22 mouse cellular contexts compared by ENCODE assay signal in genomic region chr12:78739633-78740032, GRCm38 (mm10). TPM values are rescaled to one million over a fixed set of nuclear protein-coding genes. Genes with fewer than 3 reads are reported as not detected.
"Had no signal": no experiment of that assay in that cellular context is flagged by ENCODE, and none has a peak within 500 bp of the region (broad histone marks: within the 10 kb centered on the region; RNA-seq: fewer than 3 reads in every experiment).

No protein-coding gene starts in this region.

- H3K4me2 ChIP-seq: liver, embryonic 11.5 days; liver, embryonic 13.5 days; liver, embryonic 15.5 days; lung, embryonic 15.5 days; midbrain, embryonic 11.5 days; midbrain, embryonic 13.5 days; midbrain, embryonic 15.5 days; neural tube, embryonic 12.5 days had no signal

- H3K9me3 ChIP-seq: liver, embryonic 13.5 days; liver, embryonic 15.5 days; lung, embryonic 15.5 days; megakaryocyte, embryonic 14.5 days; midbrain, embryonic 13.5 days; midbrain, embryonic 15.5 days; neural tube, embryonic 12.5 days had no signal

- H3K36me3 ChIP-seq: liver, embryonic 13.5 days; liver, embryonic 15.5 days; lung, embryonic 15.5 days; midbrain, embryonic 13.5 days; midbrain, embryonic 15.5 days; neural tube, embryonic 12.5 days had no signal

- DNase-seq: liver, embryonic 13.5 days; liver, postnatal 0 days; lung, postnatal 10 days; right cerebral cortex, adult 18-20 months; right cerebral cortex, postnatal 25 days; right cerebral cortex, postnatal 4 days; spleen, adult 18-20 months; thymus, adult 18-20 months; thymus, postnatal 14 days; thymus, postnatal 36 days had no signal

- H3K9ac ChIP-seq: liver, embryonic 13.5 days; liver, embryonic 15.5 days; liver, postnatal 0 days; lung, embryonic 15.5 days; midbrain, embryonic 13.5 days; midbrain, embryonic 15.5 days; neural tube, embryonic 12.5 days had no signal

- H3K27me3 ChIP-seq: liver, embryonic 13.5 days; liver, embryonic 15.5 days; lung, embryonic 15.5 days; midbrain, embryonic 13.5 days; midbrain, embryonic 15.5 days; neural tube, embryonic 12.5 days had no signal

- H3K4me1 ChIP-seq: liver, embryonic 13.5 days; liver, embryonic 15.5 days; midbrain, embryonic 13.5 days; midbrain, embryonic 15.5 days; neural tube, embryonic 12.5 days had no signal

- H3K27ac ChIP-seq: liver, embryonic 13.5 days; liver, embryonic 15.5 days; lung, embryonic 15.5 days; macrophage; midbrain, embryonic 13.5 days; midbrain, embryonic 15.5 days; neural tube, embryonic 12.5 days had no signal

- ATAC-seq: liver, postnatal 0 days; midbrain, embryonic 13.5 days; midbrain, embryonic 15.5 days had no signal

- H3K4me3 ChIP-seq: liver, embryonic 13.5 days; liver, embryonic 15.5 days; lung, embryonic 15.5 days; megakaryocyte, embryonic 14.5 days; midbrain, embryonic 13.5 days; midbrain, embryonic 15.5 days; neural tube, embryonic 12.5 days had no signal

RNA-seq across cellular contexts. Expression of gene Fam71d, which starts 48.3 kb away (rescaled TPM):
- polyA plus RNA-seq: liver, embryonic 11.5 days; liver, embryonic 13.5 days; liver, embryonic 15.5 days; liver, postnatal 0 days; lung, embryonic 15.5 days; macrophage; midbrain, embryonic 11.5 days; neural tube, embryonic 12.5 days; small intestine, adult 2 months; stomach, embryonic 14.5 days; thymus, postnatal 0 days had no signal
